ENCODE assay signal across 20 mouse cellular contexts in genomic region chr11:100819626-100820025, GRCm38 (mm10). TPM values are rescaled to one million over a fixed set of nuclear protein-coding genes. Genes with fewer than 3 reads are reported as not detected.
DNase-seq lines count a peak whose midpoint lies in the region; ATAC-seq and TF ChIP-seq lines count a peak whose summit lies in the region.
"Had no signal": no experiment of that assay in that cellular context is flagged by ENCODE, and none has a peak within 500 bp of the region (broad histone marks: within the 10 kb centered on the region; RNA-seq: fewer than 3 reads in every experiment).

No protein-coding gene starts in this region.

- no peak for TF ChIP-seq CTCF in gastrocnemius, adult 2 months (IDR thresholded peaks at IDR 0.05)
- no peak for TF ChIP-seq CTCF in thymus, adult 2 months (IDR thresholded peaks at IDR 0.05; ENCODE audit: borderline replicate concordance, control insufficient read depth, extremely low read depth, insufficient read depth, low read length, poor library complexity)

- peak overlapping the region; percentile 32 for H3K4me2 ChIP-seq in liver, embryonic 12.5 days
- no peak overlapping the region for H3K4me2 ChIP-seq in forebrain, embryonic 12.5 days
- H3K4me2 ChIP-seq: intestine, embryonic 15.5 days; midbrain, embryonic 15.5 days; stomach, embryonic 15.5 days had no signal

- intact Hi-C loops in gastrocnemius, adult 2 months (cut with DNase I): loop anchor here (2.0 kb wide), 1 partner anchor 29 kb away; no protein-coding TSS in a partner anchor
- intact Hi-C loops in gastrocnemius, postnatal 36 days (cut with DNase I): loop anchor here (5.0 kb wide), 1 partner anchor 38 kb away; the partner anchor contains the start of gene Stat5a

- no peaks in the 10 kb centered on the region for H3K36me3 ChIP-seq in liver, embryonic 12.5 days
- H3K36me3 ChIP-seq in thymus, adult 2 months (ENCODE audit: control insufficient read depth, insufficient read depth, low read length): no peaks in the 10 kb centered on the region
- H3K36me3 ChIP-seq in forebrain, embryonic 12.5 days (replicated peaks): no peaks in the 10 kb centered on the region
- H3K36me3 ChIP-seq: hindbrain, embryonic 10.5 days; intestine, embryonic 15.5 days; midbrain, embryonic 15.5 days; stomach, embryonic 15.5 days had no signal

- peaks cover 93% of the 10 kb centered on the region for H3K4me1 ChIP-seq in liver, embryonic 12.5 days
- peaks cover 69% of the 10 kb centered on the region for H3K4me1 ChIP-seq in thymus, adult 2 months (replicated peaks; ENCODE audit: control insufficient read depth, insufficient read depth, low read length)
- no peaks in the 10 kb centered on the region for H3K4me1 ChIP-seq in forebrain, embryonic 12.5 days
- H3K4me1 ChIP-seq: midbrain, embryonic 15.5 days; stomach, embryonic 15.5 days had no signal

- peak overlapping the region; percentile 95 for H3K27ac ChIP-seq in gastrocnemius, adult 2 months
- peak overlapping the region; percentile 42; the same call in 1 of the 2 replicates for H3K27ac ChIP-seq in liver, embryonic 12.5 days
- H3K27ac ChIP-seq in thymus, adult 2 months (ENCODE audit: control insufficient read depth, insufficient read depth, low read length): peak overlapping the region; percentile 85
- H3K27ac ChIP-seq in forebrain, embryonic 12.5 days: no peak overlapping the region
- H3K27ac ChIP-seq: hindbrain, embryonic 10.5 days; intestine, embryonic 15.5 days; kidney, postnatal 0 days; midbrain, embryonic 15.5 days; stomach, embryonic 15.5 days had no signal

- 0 out of 2 replicates have a peak, but pooled peaks have one; percentile 27 for TF ChIP-seq POLR2A in thymus, adult 2 months (IDR thresholded peaks at IDR 0.05; ENCODE audit: control insufficient read depth, extremely low read depth, insufficient read depth, low read length, poor library complexity)

- DNase-seq in gastrocnemius, adult 2 months: peak; percentile 76
- no peak for DNase-seq in gastrocnemius, postnatal 36 days
- DNase-seq in c-Kit-positive CD71-positive TER-119-positive erythroid progenitor cells, embryonic 14.5 days (ENCODE audit: low spot score): peak; percentile 29
- DNase-seq in thymus, adult 2 months: peak; percentile 73
- DNase-seq in embryo, embryonic 9.5 days (ENCODE audit: extremely low spot score): no peak
- DNase-seq in testis, postnatal 10 days (ENCODE audit: low spot score): no peak
- DNase-seq: cerebellum, adult 9-10 months; heart, adult 18-20 months; layer of hippocampus, postnatal 36 days; lung, adult 18-20 months; lung, postnatal 4 days; right cerebral cortex, postnatal 4 days had no signal

- no peak overlapping the region for H3K9ac ChIP-seq in liver, embryonic 12.5 days
- H3K9ac ChIP-seq in forebrain, embryonic 12.5 days: no peak overlapping the region
- H3K9ac ChIP-seq: intestine, embryonic 15.5 days; midbrain, embryonic 15.5 days; stomach, embryonic 15.5 days had no signal

- no peaks in the 10 kb centered on the region for H3K27me3 ChIP-seq in liver, embryonic 12.5 days (replicated peaks)
- no peaks in the 10 kb centered on the region for H3K27me3 ChIP-seq in thymus, adult 2 months (ENCODE audit: control insufficient read depth, insufficient read depth, low read length)
- no peaks in the 10 kb centered on the region for H3K27me3 ChIP-seq in forebrain, embryonic 12.5 days
- H3K27me3 ChIP-seq: intestine, embryonic 15.5 days; midbrain, embryonic 15.5 days; stomach, embryonic 15.5 days had no signal

- peak overlapping the region; percentile 70 for H3K4me3 ChIP-seq in gastrocnemius, adult 2 months
- no peak overlapping the region for H3K4me3 ChIP-seq in liver, embryonic 12.5 days
- peak overlapping the region; percentile 26; the same call in 1 of the 2 replicates for H3K4me3 ChIP-seq in thymus, adult 2 months (ENCODE audit: control insufficient read depth, insufficient read depth, low read length)
- H3K4me3 ChIP-seq in forebrain, embryonic 12.5 days (replicated peaks): no peak overlapping the region
- H3K4me3 ChIP-seq: hindbrain, embryonic 10.5 days; intestine, embryonic 15.5 days; midbrain, embryonic 15.5 days; stomach, embryonic 15.5 days had no signal

- WGBS in liver, embryonic 12.5 days (ENCODE audit: insufficient replicate concordance): 35% methylated on average over 16 of the region's 16 CpGs
- WGBS in thymus, adult 2 months: 4% methylated on average over 16 of the region's 16 CpGs
- WGBS in forebrain, embryonic 12.5 days: 91% methylated on average over 16 of the region's 16 CpGs

- ATAC-seq in liver, embryonic 12.5 days: peak; percentile 67; the same call in 1 of the 2 replicates
- no peak for ATAC-seq in forebrain, embryonic 12.5 days (ENCODE audit: low FRiP score)
- ATAC-seq: intestine, embryonic 15.5 days; midbrain, embryonic 15.5 days had no signal

- H3K9me3 ChIP-seq in liver, embryonic 12.5 days (replicated peaks): no peaks in the 10 kb centered on the region
- H3K9me3 ChIP-seq in forebrain, embryonic 12.5 days: no peaks in the 10 kb centered on the region
- H3K9me3 ChIP-seq: hindbrain, embryonic 10.5 days; intestine, embryonic 15.5 days; midbrain, embryonic 15.5 days; stomach, embryonic 15.5 days had no signal

RNA-seq across cellular contexts. Expression of gene Stat5b, which starts 30.9 kb away (rescaled TPM):
- total RNA-seq in gastrocnemius, adult 2 months (2021): 100 to 1,000 TPM; 139 to 145 TPM
- 100 to 1,000 TPM; 103 to 135 TPM for total RNA-seq in gastrocnemius, postnatal 36 days (2021)
- polyA plus RNA-seq in liver, embryonic 12.5 days (2016; fragmentation: Nextera tagmentation; extraction: Ambion mirVana): 31.6 and 33.7 TPM in 2 replicates
- 178 and 204 TPM in 2 replicates for polyA plus RNA-seq in thymus, adult 2 months (2012; rRNA removed)
- polyA plus RNA-seq in forebrain, embryonic 12.5 days (2016; fragmentation: Nextera tagmentation; extraction: Ambion mirVana): 16.6 and 17.3 TPM in 2 replicates

RNA-seq across cellular contexts. Expression of gene Stat5a, which starts 39.5 kb away (rescaled TPM):
- total RNA-seq in gastrocnemius, adult 2 months (2021): 10 to 100 TPM; 11.7 to 15.8 TPM
- total RNA-seq in gastrocnemius, postnatal 36 days (2021): 10 to 100 TPM in 1 of 2 experiments, 1 to 10 TPM in 1; 8.4 to 11.8 TPM
- 16.0 and 17.7 TPM in 2 replicates for polyA plus RNA-seq in liver, embryonic 12.5 days (2016; fragmentation: Nextera tagmentation; extraction: Ambion mirVana)
- polyA plus RNA-seq in thymus, adult 2 months (2012; rRNA removed): 136 and 161 TPM in 2 replicates
- polyA plus RNA-seq in forebrain, embryonic 12.5 days (2016; fragmentation: Nextera tagmentation; extraction: Ambion mirVana): 1.2 and 1.8 TPM in 2 replicates

RNA-seq across cellular contexts. Expression of gene Ghdc, which starts 48.9 kb away (rescaled TPM):
- 1 to 10 TPM; 4.3 to 6.9 TPM for total RNA-seq in gastrocnemius, adult 2 months (2021)
- total RNA-seq in gastrocnemius, postnatal 36 days (2021): 1 to 10 TPM; 4.4 to 5.0 TPM
- polyA plus RNA-seq in liver, embryonic 12.5 days (2016; fragmentation: Nextera tagmentation; extraction: Ambion mirVana): 2.1 and 2.4 TPM in 2 replicates
- 6.8 and 7.9 TPM in 2 replicates for polyA plus RNA-seq in thymus, adult 2 months (2012; rRNA removed)
- 3.1 and 3.3 TPM in 2 replicates for polyA plus RNA-seq in forebrain, embryonic 12.5 days (2016; fragmentation: Nextera tagmentation; extraction: Ambion mirVana)

RNA-seq across cellular contexts. Expression of gene Hcrt, which starts 56.9 kb away (rescaled TPM):
- total RNA-seq in gastrocnemius, adult 2 months (2021): not detected
- total RNA-seq in gastrocnemius, postnatal 36 days (2021): not detected
- polyA plus RNA-seq in liver, embryonic 12.5 days (2016; fragmentation: Nextera tagmentation; extraction: Ambion mirVana): not detected in 2 replicates
- polyA plus RNA-seq in thymus, adult 2 months (2012; rRNA removed): 0.57 TPM in 1 of 2 replicates, not detected in the other
- 0.36 TPM in 1 of 2 replicates, not detected in the other for polyA plus RNA-seq in forebrain, embryonic 12.5 days (2016; fragmentation: Nextera tagmentation; extraction: Ambion mirVana)
- total RNA-seq: heart, adult 18-20 months; layer of hippocampus, postnatal 36 days had no signal
- polyA plus RNA-seq: hindbrain, embryonic 10.5 days; intestine, embryonic 15.5 days; kidney, postnatal 0 days; neural tube, embryonic 11.5 days; stomach, embryonic 15.5 days had no signal

RNA-seq across cellular contexts. Expression of gene Kcnh4, which starts 59.9 kb away (rescaled TPM):
- total RNA-seq in gastrocnemius, adult 2 months (2021): not detected
- total RNA-seq in gastrocnemius, postnatal 36 days (2021): not detected
- polyA plus RNA-seq in liver, embryonic 12.5 days (2016; fragmentation: Nextera tagmentation; extraction: Ambion mirVana): not detected in 2 replicates
- 1.1 and 1.2 TPM in 2 replicates for polyA plus RNA-seq in thymus, adult 2 months (2012; rRNA removed)
- 4.4 and 4.7 TPM in 2 replicates for polyA plus RNA-seq in forebrain, embryonic 12.5 days (2016; fragmentation: Nextera tagmentation; extraction: Ambion mirVana)
- total RNA-seq: heart, adult 18-20 months had no signal
- polyA plus RNA-seq: kidney, postnatal 0 days had no signal

Comparison
In these comparisons a context has a peak if more than half of its experiments do, and no peak if none do; other contexts are left out.
1. DNase-seq: peak in gastrocnemius, adult 2 months (single experiment), c-Kit-positive CD71-positive TER-119-positive erythroid progenitor cells, embryonic 14.5 days (single experiment) and thymus, adult 2 months (single experiment); none in gastrocnemius, postnatal 36 days (0 of 2), embryo, embryonic 9.5 days (single experiment) and testis, postnatal 10 days (single experiment).
2. H3K4me3 ChIP-seq: peak in gastrocnemius, adult 2 months (single experiment) and thymus, adult 2 months (single experiment); none in liver, embryonic 12.5 days (single experiment) and forebrain, embryonic 12.5 days (single experiment).